Mouse (Mus musculus): ENCODE results near the gene Pde6d.

DNA sequence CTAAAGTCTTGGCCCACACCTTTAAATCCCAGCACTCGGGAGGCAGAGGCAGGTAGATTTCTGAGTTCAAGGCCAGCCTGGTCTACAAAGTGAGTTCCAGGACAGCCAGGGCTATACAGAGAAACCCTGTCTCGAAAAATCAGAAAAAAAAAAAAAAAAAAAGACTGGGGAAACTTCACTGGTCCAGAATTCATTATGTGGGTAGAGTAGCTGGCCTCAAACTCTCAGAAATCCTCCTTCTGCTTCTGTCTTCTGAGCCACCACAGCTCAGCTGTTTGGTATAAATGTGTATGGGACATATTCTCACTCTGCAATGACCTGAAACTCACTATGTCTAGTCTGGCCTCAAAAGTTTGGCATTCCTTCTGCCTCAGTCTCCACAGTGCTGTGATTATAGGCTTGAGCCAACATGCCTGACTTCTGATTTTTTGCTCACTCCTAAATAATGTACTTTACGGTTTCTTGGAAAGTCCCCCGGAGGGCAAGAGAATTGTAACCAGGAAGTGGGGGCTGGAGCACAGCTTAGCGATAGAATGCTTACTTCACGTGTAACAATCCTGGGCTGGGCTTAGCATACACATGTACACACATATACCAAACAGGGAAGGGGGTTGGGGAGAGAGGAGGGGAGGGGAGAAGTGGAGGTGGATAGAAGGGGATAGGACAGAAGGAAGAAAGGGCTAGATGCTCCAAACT is 66.6 kb downstream of the Pde6d start:
- TF ChIP-seq POLR2A (IDR thresholded peaks at IDR 0.05; ENCODE audit: borderline replicate concordance, control insufficient read depth, low read depth, low read length) (no peak), CTCF (IDR thresholded peaks at IDR 0.05; ENCODE audit: control insufficient read depth, insufficient read depth, low read length) (no peak)
